Comparison of ENCODE assay signal across 9 mouse cellular contexts in the genomic region with DNA sequence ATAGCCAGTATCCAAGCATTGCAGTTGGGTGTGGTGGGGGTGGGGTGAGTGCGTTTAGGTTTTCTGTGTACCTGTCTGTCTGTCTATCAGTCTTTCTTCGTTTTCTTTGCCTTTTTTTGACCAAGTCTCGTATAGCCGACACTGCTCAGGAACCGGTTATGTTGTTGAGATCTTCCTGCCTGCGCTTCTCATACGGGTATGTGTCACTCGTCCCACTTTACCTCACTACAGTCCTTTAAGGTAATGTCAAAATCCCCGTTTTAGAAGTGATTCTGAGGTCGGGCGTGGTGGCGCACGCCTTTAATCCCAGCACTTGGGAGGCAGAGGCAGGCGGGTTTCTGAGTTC. TPM values are rescaled to one million over a fixed set of nuclear protein-coding genes. Genes with fewer than 3 reads are reported as not detected.
DNase-seq lines count a peak whose midpoint lies in the region; ATAC-seq and TF ChIP-seq lines count a peak whose summit lies in the region.
"Had no signal": no experiment of that assay in that cellular context is flagged by ENCODE, and none has a peak within 500 bp of the region (broad histone marks: within the 10 kb centered on the region; RNA-seq: fewer than 3 reads in every experiment).

No protein-coding gene starts in this region.

- H3K79me2 ChIP-seq in myocyte (ENCODE audit: control insufficient read depth, insufficient read depth) = no peaks in the 10 kb centered on the region

- WGBS in embryonic facial prominence, embryonic 11.5 days = 11% methylated on average over 14 of the region's 14 CpGs

- H3K27me3 ChIP-seq in embryonic facial prominence, embryonic 11.5 days (ENCODE audit: control insufficient read depth, insufficient read depth, low read length) = no peaks in the 10 kb centered on the region
- H3K27me3 ChIP-seq in myocyte (ENCODE audit: control insufficient read depth, insufficient read depth, insufficient read length) = no peaks in the 10 kb centered on the region

- DNase-seq in left cerebral cortex, adult 2 months (ENCODE audit: extremely low spot score in 1 of 2, low spot score in 2 of 2) = no peak
- no peak for DNase-seq in left cerebral cortex, postnatal 14 days (ENCODE audit: low spot score in 2 of 2)
- no peak for DNase-seq in embryonic facial prominence, embryonic 11.5 days (ENCODE audit: low spot score)
- DNase-seq in frontal cortex, postnatal 14 days (ENCODE audit: low spot score in 2 of 2) = no peak
- DNase-seq in gastrocnemius, postnatal 36 days = no peak
- no peak for DNase-seq in urinary bladder, postnatal 10 days (ENCODE audit: low spot score)

- peak; percentile 77 for ATAC-seq in embryonic facial prominence, embryonic 11.5 days (replicated peaks; ENCODE audit: insufficient number of reproducible peaks, low FRiP score, low TSS enrichment, low read depth)
- ATAC-seq in inflammation-experienced regulatory T-cells, adult 6 months = peak; percentile 41

- peak overlapping the region; percentile 31; the same call in 1 of the 2 replicates for H3K4me2 ChIP-seq in embryonic facial prominence, embryonic 11.5 days (ENCODE audit: low read depth, low read length)
- H3K4me2 ChIP-seq in myocyte (ENCODE audit: low read depth) = peak overlapping the region; percentile 78

- peak overlapping the region; percentile 99 for H3K27ac ChIP-seq in left cerebral cortex, adult 2 months
- H3K27ac ChIP-seq in embryonic facial prominence, embryonic 11.5 days (replicated peaks; ENCODE audit: low read depth, low read length) = no peak overlapping the region

- no peak for TF ChIP-seq POLR2A in myocyte (IDR thresholded peaks at IDR 0.05; ENCODE audit: insufficient read length, low read depth)

- intact Hi-C loops in left cerebral cortex, adult 2 months (cut with DNase I) = loop anchor here (1.0 kb wide), 1 partner anchor 291 kb away; no protein-coding TSS in a partner anchor
- intact Hi-C loops in left cerebral cortex, postnatal 14 days (cut with DNase I) = loop anchor here (5.0 kb wide), 2 partner anchors 292 to 607 kb away; no protein-coding TSS in a partner anchor
- intact Hi-C loops in gastrocnemius, postnatal 36 days (cut with DNase I) = loop anchor here (5.0 kb wide), 1 partner anchor 152 kb away; no protein-coding TSS in a partner anchor

- TF ChIP-seq CTCF in left cerebral cortex, adult 2 months (IDR thresholded peaks at IDR 0.05) = no peak

- no peaks in the 10 kb centered on the region for H3K36me3 ChIP-seq in embryonic facial prominence, embryonic 11.5 days (replicated peaks; ENCODE audit: control insufficient read depth, insufficient read depth, low read depth, low read length)
- no peaks in the 10 kb centered on the region for H3K36me3 ChIP-seq in myocyte (ENCODE audit: control insufficient read depth, insufficient read depth)

- peak overlapping the region; percentile 65 for H3K4me3 ChIP-seq in left cerebral cortex, adult 2 months
- H3K4me3 ChIP-seq in embryonic facial prominence, embryonic 11.5 days (ENCODE audit: low read depth, low read length) = peak overlapping the region; percentile 56
- peak overlapping the region; percentile 76 for H3K4me3 ChIP-seq in myocyte

- peak overlapping the region; percentile 14 for H3ac ChIP-seq in myocyte (ENCODE audit: control insufficient read depth, insufficient read length)

- H3K9me3 ChIP-seq in embryonic facial prominence, embryonic 11.5 days (replicated peaks; ENCODE audit: control insufficient read depth, low read length) = no peaks in the 10 kb centered on the region

- peak overlapping the region; percentile 55; the same call in 1 of the 2 replicates for H3K9ac ChIP-seq in embryonic facial prominence, embryonic 11.5 days (replicated peaks; ENCODE audit: low read length)

- H3K4me1 ChIP-seq in embryonic facial prominence, embryonic 11.5 days (ENCODE audit: control insufficient read depth, insufficient read depth, low read length) = no peaks in the 10 kb centered on the region

TF ChIP-seq in myocyte, 11 proteins besides CTCF, POLR2A, EP300 and RAD21:
- no peak for TF ChIP-seq REST (IDR thresholded peaks at IDR 0.05; ENCODE audit: insufficient read depth, insufficient read length)
- TF ChIP-seq E2F4 (IDR thresholded peaks at IDR 0.05; ENCODE audit: insufficient read depth) = no peak
- no peak for TF ChIP-seq USF1 (IDR thresholded peaks at IDR 0.05; ENCODE audit: low read depth)
- no peak for TF ChIP-seq MAX (IDR thresholded peaks at IDR 0.05; ENCODE audit: low read depth)

RNA-seq across cellular contexts. Expression of a gene that starts 0.6 kb away (rescaled TPM):
- 10 to 100 TPM; 34.0 to 34.9 TPM for total RNA-seq in left cerebral cortex, adult 2 months (2021)
- 10 to 100 TPM; 14.7 to 15.2 TPM for total RNA-seq in left cerebral cortex, postnatal 14 days (2021)
- 10.3 and 10.8 TPM in 2 replicates for polyA plus RNA-seq in embryonic facial prominence, embryonic 11.5 days (2014; fragmentation: Nextera tagmentation; extraction: Ambion mirVana)
- 10 to 100 TPM; 19.0 to 44.6 (median 40.6) TPM for polyA plus RNA-seq in inflammation-experienced regulatory T-cells, adult 6 months (2017; shearing (Covaris generic))
- polyA plus RNA-seq in myocyte (2012; fragmentation: generic; extraction: Trizol) = 7.3 TPM
- total RNA-seq in gastrocnemius, postnatal 36 days (2021) = 1 to 10 TPM; 6.8 to 8.8 TPM

RNA-seq across cellular contexts. Expression of a gene that starts 24.7 kb away (rescaled TPM):
- total RNA-seq in left cerebral cortex, adult 2 months (2021) = under 1 TPM; 0.11 to 0.63 TPM
- total RNA-seq in left cerebral cortex, postnatal 14 days (2021) = under 1 TPM; 0.36 to 0.62 TPM
- polyA plus RNA-seq in embryonic facial prominence, embryonic 11.5 days (2014; fragmentation: Nextera tagmentation; extraction: Ambion mirVana) = 0.29 and 0.87 TPM in 2 replicates
- polyA plus RNA-seq in inflammation-experienced regulatory T-cells, adult 6 months (2017; shearing (Covaris generic)) = 1 to 10 TPM in 1 of 3 experiments, under 1 TPM in 2; 0.29 to 1.5 (median 0.62) TPM
- polyA plus RNA-seq in myocyte (2012; fragmentation: generic; extraction: Trizol) = 1.1 TPM
- total RNA-seq in gastrocnemius, postnatal 36 days (2021) = under 1 TPM; 0.32 to 0.46 TPM
- total RNA-seq: adrenal gland, postnatal 25 days had no signal
